Mouse (Mus musculus) ES-E14 (cell line): ENCODE results near the gene Nsrp1. TPM values are rescaled to one million over a fixed set of nuclear protein-coding genes. Genes with fewer than 3 reads are reported as not detected.
"Not testable (repeated sequence)": the region's sequence is repeated elsewhere in the genome, so short reads cannot be mapped to it uniquely, and the experiment has no call there.

ENCODE experiments used
- DNase-seq: peaks from one replicate; pipeline ENCODE4 v3.0.0-alpha.2; 2013; ENCODE audit warnings: low read depth, low spot score
- H3K27ac ChIP-seq: 2 replicates; pipeline ENCODE4 v1.5.1; 2012; ENCODE audit warnings: low read depth, mild to moderate bottlenecking, low read length, moderate library complexity, mixed read lengths; ENCODE audit not compliant: poor library complexity, insufficient read depth, severe bottlenecking
- H3K36me3 ChIP-seq: 2 replicates; pipeline ENCODE4 v1.6.1; 2012; ENCODE audit warnings: mild to moderate bottlenecking, low read length, moderate library complexity, mixed read lengths; ENCODE audit not compliant: control insufficient read depth, poor library complexity, insufficient read depth, severe bottlenecking
- H3K4me1 ChIP-seq, 2 experiments: fragments of 150-350 bp in 1 of 2; sonication (generic) in 1 of 2; 2 replicates each; pipeline ENCODE4 v1.6.1; 2012; ENCODE audit warnings: low read length in 2 of 2, mild to moderate bottlenecking in 1 of 2, mixed read lengths in 1 of 2; ENCODE audit not compliant: control insufficient read depth in 2 of 2, insufficient read depth in 2 of 2, poor library complexity in 1 of 2
- H3K4me3 ChIP-seq, 2 experiments: fragments of 150-350 bp in 1 of 2; sonication (generic) in 1 of 2; 2 replicates each; pipeline ENCODE4 v1.5.1; 2012; ENCODE audit warnings: low read length in 2 of 2, low read depth in 1 of 2, mild to moderate bottlenecking in 1 of 2, mixed read lengths in 1 of 2; ENCODE audit not compliant: insufficient read depth in 1 of 2, poor library complexity in 1 of 2, severe bottlenecking in 1 of 2
- H3K9ac ChIP-seq: 2 replicates; pipeline ENCODE4 v1.6.1; 2012; ENCODE audit warnings: low read depth, mild to moderate bottlenecking, low read length, mixed read lengths; ENCODE audit not compliant: poor library complexity, insufficient read depth, severe bottlenecking
- H3K9me3 ChIP-seq: fragments of 150-350 bp; sonication (generic); 2 replicates; pipeline ENCODE4 v1.6.1; 2012; ENCODE audit warnings: low read depth, mild to moderate bottlenecking, low read length; ENCODE audit not compliant: control insufficient read depth, insufficient read depth
- CHD2 ChIP-seq: IDR thresholded peaks from 2 replicates; pipeline ENCODE4 v1.6.1; 2014; ENCODE audit warnings: mild to moderate bottlenecking, low read depth, low read length, inconsistent platforms
- HCFC1 ChIP-seq: IDR thresholded peaks from 2 replicates; pipeline ENCODE4 v1.6.1; 2012; ENCODE audit warnings: low read length, inconsistent platforms, borderline replicate concordance; ENCODE audit not compliant: insufficient read depth
- MAFK ChIP-seq: IDR thresholded peaks from 2 replicates; pipeline ENCODE4 v1.6.1; 2014; ENCODE audit warnings: mild to moderate bottlenecking, low read depth, low read length, inconsistent platforms; ENCODE audit not compliant: insufficient read depth
- ZC3H11A ChIP-seq: IDR thresholded peaks from 2 replicates; pipeline ENCODE4 v1.6.1; 2012; ENCODE audit warnings: low read depth, mild to moderate bottlenecking, inconsistent platforms, low read length, borderline replicate concordance
- ZNF384 ChIP-seq: IDR thresholded peaks from 2 replicates; pipeline ENCODE4 v1.6.1; 2012; ENCODE audit warnings: low read depth, low read length, inconsistent platforms
- in situ Hi-C, 2 experiments: fragments of 600-800 bp; cut with MboI; formaldehyde crosslinking; loops; one replicate each; pipeline ENCODE4 v1.15.1; 2025; ENCODE audit warnings: low sequenced_read_pairs in 2 of 2, inconsistent platforms in 1 of 2; ENCODE audit not compliant: unreplicated experiment in 2 of 2
- total RNA-seq: library from RNA; depleted of rRNA; stranded (reverse); fragments of 300-350 nt; gene quantifications from 2 replicates; pipeline ENCODE4 v1.2.3, GENCODE M21; 2012

The Nsrp1 gene
- total RNA-seq, 1 experiment = 13.3 TPM

- DNase-seq = no peak
- 0 out of 4 replicates have a peak, but pooled peaks cover 0 to 2% of the 10 kb centered on the region in 2 experiments for H3K4me1 ChIP-seq
- TF ChIP-seq HCFC1 = no peak
- no peak for TF ChIP-seq ZNF384
- no peak for TF ChIP-seq CHD2
- H3K36me3 ChIP-seq = no peaks in the 10 kb centered on the region
- no peak overlapping the region for H3K4me3 ChIP-seq
- no peak overlapping the region for H3K9ac ChIP-seq
- H3K9me3 ChIP-seq = no peaks in the 10 kb centered on the region
- in situ Hi-C loops = no loop called here
- no peak overlapping the region for H3K27ac ChIP-seq
Observed at GRCm38 (mm10) chr11:77084001-77084682, 5.9 kb upstream of the Nsrp1 start.

DNA sequence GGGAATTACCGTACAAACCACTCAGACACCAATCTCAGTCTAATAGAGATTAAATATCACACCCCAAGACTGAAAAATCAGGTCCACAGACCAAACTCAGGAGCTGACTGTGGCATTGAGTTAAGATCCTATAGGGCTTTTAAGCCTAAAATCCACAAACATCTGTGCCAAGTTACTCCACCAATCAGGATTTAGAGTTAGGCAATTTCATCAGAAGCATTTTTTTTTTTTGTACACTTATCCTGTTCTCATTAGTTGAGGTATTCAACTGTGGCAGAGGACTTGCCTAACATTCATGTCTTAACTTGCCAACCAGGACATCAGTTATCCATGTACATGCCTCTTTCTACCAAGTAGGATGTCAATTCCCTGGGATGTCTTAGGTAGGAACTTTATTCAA, 1.1 kb upstream of the Nsrp1 start:
- no peaks in the 10 kb centered on the region; a peak in 1 of 4 replicates for H3K4me1 ChIP-seq
- no peak overlapping the region for H3K9ac ChIP-seq
- H3K27ac ChIP-seq = no peak overlapping the region
- no peak for DNase-seq
- H3K4me3 ChIP-seq = no peak overlapping the region
- H3K36me3 ChIP-seq = peaks cover 6% of the 10 kb centered on the region; the same call in 1 of the 2 replicates
- no peak for TF ChIP-seq CHD2
- TF ChIP-seq ZNF384 = no peak
- no peak for TF ChIP-seq MAFK
- TF ChIP-seq HCFC1 = no peak
- TF ChIP-seq ZC3H11A = no peak
- in situ Hi-C loops = no loop called here
- H3K9me3 ChIP-seq = no peaks in the 10 kb centered on the region

DNA sequence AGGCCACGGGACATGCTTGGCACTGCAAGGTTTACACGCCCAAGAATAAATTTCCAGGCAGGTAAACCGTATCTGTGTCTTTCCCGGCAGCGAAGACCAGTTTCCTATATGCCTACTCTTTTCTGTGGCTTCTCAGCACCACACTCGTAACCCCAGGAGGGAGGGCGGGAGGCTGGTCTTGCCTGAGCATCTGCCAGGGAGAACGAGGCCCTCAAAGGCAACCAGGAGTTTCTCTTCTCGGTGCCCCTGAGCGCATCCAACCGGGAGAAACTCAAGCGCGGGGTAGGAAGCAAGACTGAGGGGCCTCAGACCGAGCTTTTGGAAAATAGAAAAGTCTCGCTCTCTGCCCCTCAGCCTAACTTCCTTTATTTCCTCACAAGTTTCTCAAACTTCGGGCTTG, 443 bp downstream of the Nsrp1 start:
- H3K9ac ChIP-seq = peak overlapping the region; percentile 94
- DNase-seq = no peak
- in situ Hi-C loops = no loop called here
- TF ChIP-seq HCFC1 (no peak), ZC3H11A (no peak), MAFK (no peak), ZNF384 (no peak), CHD2 (no peak)
- no peaks in the 10 kb centered on the region; a peak in 1 of 4 replicates for H3K4me1 ChIP-seq
- peak overlapping the region; percentile 64; the same call in 1 of the 2 replicates for H3K27ac ChIP-seq
- H3K36me3 ChIP-seq = peaks cover 9% of the 10 kb centered on the region
- H3K4me3 ChIP-seq = peak overlapping the region; percentile 92 to 100
- no peaks in the 10 kb centered on the region for H3K9me3 ChIP-seq

GRCm38 (mm10) chr11:77077331-77077730, 904 bp downstream of the Nsrp1 start:
- DNase-seq, H3K27ac ChIP-seq, H3K4me1 ChIP-seq, in situ Hi-C loops, H3K9me3 ChIP-seq: not testable (repeated sequence)
- peak overlapping the region; percentile 94 for H3K9ac ChIP-seq
- H3K36me3 ChIP-seq = peaks cover 10% of the 10 kb centered on the region
- H3K4me3 ChIP-seq = peak overlapping the region; percentile 92 to 100

GRCm38 (mm10) chr11:77070721-77071120, 7.5 kb downstream of the Nsrp1 start:
- DNase-seq = no peak
- Histone ChIP-seq H3K27ac (no peak overlapping the region), H3K9ac (no peak overlapping the region), H3K36me3 (peaks cover 6% of the 10 kb centered on the region), H3K4me1 (no peaks in the 10 kb centered on the region), H3K9me3 (no peaks in the 10 kb centered on the region), H3K4me3 (no peak overlapping the region)
- TF ChIP-seq CHD2 (no peak), ZNF384 (no peak)
- in situ Hi-C loops = no loop called here
